Mouse (Mus musculus) c-Kit-positive CD71-positive TER-119-negative erythroid progenitor cells, embryonic 14.5 days (primary cell): ENCODE results near the gene Btbd10.

Source experiments
- DNase-seq: peaks from one replicate; pipeline ENCODE4 v3.0.0-alpha.2; 2013; ENCODE audit warnings: low read depth

Gene Btbd10

GRCm38 (mm10) chr7:113295077-113295890 is 73.9 kb downstream of the Btbd10 start:
- DNase-seq, result peak; percentile 48

DNA sequence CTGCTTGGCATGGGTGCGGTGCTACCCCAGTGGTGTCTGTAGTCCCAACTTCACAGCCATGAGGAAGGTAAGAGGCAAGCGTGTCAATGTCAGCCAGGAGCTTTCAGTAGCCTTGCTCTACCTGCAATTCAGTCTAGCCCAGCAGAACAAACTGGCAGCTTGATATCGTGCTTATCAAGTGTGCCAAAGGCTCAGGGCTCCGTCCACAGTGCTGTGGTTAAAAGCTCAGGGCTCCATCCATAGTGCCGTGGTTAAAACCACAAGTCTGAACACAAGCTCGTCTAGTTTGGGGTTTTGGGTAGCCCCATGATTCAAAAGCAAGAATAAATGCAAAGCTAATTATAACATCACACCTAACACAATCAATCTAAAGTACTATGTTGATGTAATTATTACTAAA is 74.6 kb downstream of the Btbd10 start:
- peak; percentile 25 for DNase-seq

- peak; percentile 55 for DNase-seq
Observed at GRCm38 (mm10) chr7:113292193-113292592, 77.0 kb downstream of the Btbd10 start.

DNA sequence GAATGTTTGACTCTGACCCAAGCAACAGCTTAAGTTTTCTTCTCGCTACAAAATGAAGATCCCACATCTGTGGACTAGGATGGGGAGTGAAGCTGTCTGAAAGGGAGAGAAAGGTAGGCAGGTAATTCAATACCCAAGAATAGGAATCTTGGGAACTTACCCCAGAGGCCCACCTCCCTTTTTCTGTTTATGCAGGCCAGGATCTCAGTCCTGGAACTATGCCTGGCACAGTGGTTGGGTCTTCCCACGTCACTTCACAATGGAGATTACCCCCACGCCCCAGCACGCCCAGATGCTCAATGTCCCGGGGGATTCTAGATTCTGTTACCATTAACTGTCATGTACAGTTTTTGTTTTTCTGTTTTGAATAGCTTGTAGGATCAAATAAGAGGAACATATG is 77.5 kb downstream of the Btbd10 start:
- no peak for DNase-seq

DNA sequence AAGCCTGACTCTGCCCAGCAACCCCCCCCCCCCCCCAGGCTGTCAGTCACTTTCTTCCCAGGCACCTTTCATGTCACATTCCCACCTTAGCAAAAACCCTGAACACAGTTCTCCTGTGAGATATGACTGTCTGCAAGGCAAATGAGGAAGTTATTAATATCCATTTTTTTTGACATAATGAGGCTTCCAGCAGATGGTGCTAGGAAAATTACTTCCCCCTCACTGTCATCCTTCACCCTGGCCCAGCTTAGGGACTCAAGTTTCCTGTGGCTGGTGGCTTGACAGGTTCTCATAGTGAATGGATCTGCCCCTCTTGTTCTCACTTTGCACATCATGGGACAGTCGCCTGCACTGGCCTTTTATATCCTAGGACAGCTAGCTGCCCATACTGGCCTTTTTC is 80.0 kb downstream of the Btbd10 start:
- DNase-seq, result no peak

DNA sequence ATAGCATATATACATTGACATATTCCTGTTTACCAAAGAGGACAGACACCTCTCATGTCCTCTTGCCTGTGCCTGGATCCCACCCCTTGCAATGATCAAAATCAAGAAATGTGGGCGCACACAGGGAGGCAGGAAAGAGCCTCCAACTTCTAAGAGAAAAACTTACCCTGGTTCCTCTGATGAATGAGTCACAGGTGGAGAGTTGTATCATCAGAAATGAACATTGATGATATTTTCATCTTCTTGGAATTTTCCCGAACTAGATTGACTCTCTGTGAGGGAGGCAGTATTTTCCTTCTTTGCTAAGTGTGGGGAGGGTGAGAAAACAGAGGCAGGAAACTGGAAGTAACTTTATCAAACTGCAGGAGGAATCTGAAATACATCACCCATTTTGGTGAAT is 83.8 kb downstream of the Btbd10 start:
- DNase-seq, result no peak

GRCm38 (mm10) chr7:113279246-113279645 is 89.9 kb downstream of the Btbd10 start:
- DNase-seq, result no peak

- no peak for DNase-seq
Observed at GRCm38 (mm10) chr7:113278493-113278892, 90.7 kb downstream of the Btbd10 start.

DNA sequence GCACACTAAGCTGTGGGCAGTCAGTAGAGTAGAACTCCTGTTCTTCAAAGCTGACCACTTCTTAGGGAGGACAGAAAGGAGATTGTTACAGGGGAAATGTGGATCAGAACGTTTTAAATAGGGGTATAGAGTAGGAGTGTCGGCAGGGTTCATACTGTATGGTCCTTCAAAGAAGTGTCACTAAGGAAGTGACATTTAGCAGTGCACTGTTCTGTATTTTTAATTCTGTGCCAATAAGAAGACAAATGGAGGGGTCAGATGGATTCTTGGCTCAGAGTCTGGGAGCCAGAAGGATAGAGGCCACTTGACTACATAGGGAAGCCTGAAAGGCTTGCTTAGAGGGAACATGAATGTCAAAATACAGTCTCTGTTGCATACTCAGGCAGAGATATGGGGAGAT is 91.9 kb downstream of the Btbd10 start:
- DNase-seq, result no peak

DNA sequence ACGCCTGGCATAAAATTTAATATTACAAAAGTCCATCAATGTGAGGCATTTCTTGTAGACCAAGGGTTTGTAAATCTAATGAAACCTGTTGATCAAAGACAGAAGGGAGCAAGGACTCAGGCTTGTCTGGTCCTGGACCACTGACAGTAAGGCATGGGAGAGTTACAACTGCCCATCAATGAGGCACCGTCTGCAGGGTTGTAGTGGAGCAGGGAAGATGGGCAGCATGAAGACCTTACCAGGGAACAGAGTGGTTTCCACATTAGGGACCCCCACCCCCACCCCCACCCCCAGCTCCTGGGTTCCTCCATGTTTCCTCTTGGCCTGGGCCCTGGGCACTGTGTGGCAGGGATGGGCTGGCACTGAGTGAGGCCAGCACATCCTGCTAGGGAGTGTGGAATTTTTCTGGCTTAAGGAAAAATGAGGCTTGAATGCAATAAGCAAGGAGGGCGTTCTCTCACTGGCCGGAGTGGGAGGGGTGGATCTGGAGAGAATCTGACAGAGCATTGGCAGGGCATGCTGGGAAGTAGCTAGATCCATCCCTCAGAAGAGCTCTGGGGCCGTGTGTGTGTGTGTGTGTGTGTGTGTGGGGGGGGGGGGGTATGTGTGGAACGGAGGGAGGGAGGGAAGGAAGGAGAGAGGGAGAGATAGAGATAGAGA is 96.7 kb downstream of the Btbd10 start:
- no peak for DNase-seq

DNA sequence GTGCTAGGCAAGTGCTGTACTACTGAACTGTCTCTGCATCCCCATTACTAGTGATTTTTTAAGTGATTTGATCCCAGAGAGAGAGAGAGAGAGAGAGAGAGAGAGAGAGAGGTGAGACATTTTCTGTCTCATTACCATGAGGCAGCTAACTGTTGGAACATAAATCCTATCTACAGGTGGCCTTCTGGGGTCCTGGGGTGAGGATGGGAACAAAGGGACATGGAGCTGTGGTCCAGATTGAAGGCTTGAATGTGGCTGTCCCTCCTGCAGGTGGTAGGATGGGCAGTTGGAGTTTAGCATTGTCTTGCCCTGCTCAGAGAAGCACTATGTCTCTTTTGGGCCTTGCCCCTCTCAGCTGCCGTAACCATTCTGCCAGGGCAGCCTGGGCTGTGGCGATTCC is 98.2 kb downstream of the Btbd10 start:
- DNase-seq, result no peak

DNA sequence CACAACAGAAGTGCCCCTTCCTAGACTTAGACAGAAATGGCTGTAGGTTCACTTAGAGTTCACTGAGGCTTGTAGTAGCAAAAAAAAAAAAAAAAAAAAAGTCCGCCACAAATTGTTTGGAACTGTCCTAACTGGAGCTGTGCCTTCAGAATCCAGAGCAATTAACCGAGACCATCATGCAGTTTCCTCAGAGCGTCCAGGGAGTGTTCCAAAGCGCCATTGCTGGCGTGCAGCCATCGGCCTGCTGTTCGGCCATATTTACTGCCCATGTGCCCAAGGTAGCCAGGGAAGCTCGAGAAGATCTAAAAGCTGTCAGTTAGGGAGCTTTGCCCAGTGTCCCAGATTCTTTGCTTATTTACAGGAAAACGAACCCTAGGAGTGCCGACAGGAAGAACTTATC is 98.6 kb downstream of the Btbd10 start:
- no peak for DNase-seq

DNA sequence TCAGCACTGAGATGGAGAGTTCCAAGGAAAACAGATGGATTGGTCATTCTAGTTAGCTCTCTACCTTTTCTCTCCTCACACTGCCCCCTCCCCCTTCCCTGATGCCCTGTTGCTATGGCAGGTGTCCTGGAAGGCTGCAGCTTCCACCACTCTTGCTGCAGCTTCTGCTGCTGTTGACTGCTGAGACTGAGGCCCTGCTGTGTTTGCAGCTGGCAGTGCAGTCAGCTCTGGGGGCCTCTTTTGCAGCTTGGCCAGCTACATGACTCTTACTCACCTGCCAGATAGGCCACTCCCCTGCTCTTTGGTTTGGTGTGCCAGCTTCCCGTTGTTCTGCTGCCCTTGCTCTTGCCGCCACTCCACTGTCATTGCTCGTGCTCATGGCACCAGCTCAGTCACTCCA is 99.3 kb downstream of the Btbd10 start:
- no peak for DNase-seq

DNA sequence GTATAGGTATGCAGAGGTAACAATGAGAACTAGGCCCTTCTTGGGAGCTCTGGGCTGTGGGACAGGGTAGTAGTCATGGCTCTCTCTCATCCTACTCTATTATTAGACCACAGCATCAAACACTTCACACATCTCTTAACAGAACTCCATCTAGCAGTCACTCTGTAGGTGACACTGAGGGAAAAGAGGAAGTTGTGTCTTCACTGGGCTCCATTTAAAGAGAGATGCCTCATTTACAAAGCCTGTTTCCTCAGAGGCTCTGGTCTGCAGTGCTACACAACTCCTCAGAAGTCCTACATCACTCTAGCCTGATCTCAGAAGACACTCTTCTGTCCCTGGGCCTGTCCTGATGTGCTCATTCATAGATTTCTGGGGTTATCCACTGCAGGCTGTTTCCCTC is 100.1 kb downstream of the Btbd10 start:
- no peak for DNase-seq

- peak; percentile 46 for DNase-seq
Observed at GRCm38 (mm10) chr7:113268287-113268686, 100.9 kb downstream of the Btbd10 start.
